Mouse (Mus musculus) kidney, embryonic 16.5 days (tissue): ENCODE measurements around the gene Slc17a4. TPM values are rescaled to one million over a fixed set of nuclear protein-coding genes. Genes with fewer than 3 reads are reported as not detected.

Source experiments
- microRNA-seq: library from miRNA; unstranded; fragments of <30 nt; microRNA quantifications from one replicate; pipeline ENCODE4, GENCODE M21; 2016
- polyA plus RNA-seq: library from polyadenylated mRNA; unstranded; fragments of >200 nt; fragmentation: Nextera tagmentation; extraction: Ambion mirVana; gene quantifications from 2 replicates; pipeline ENCODE4 v1.2.1, GENCODE M21; 2015

Gene Slc17a4
- polyA plus RNA-seq, 1 experiment from 2014 or later, result 4.9 TPM

Small RNA genes within 50 kb of the gene (microRNA-seq; reads per million reads assigned to microRNA genes)
- gene Gm44344, result not detected

Other genes with a start within 250 kb of the Slc17a4 start
- 1.3 and 1.6 TPM in 2 replicates for gene Hist1h2ac, start 231.1 kb downstream of the Slc17a4 start, polyA plus RNA-seq
- 72.4 and 78.3 TPM in 2 replicates for gene Hist1h2bc, start 230.8 kb downstream of the Slc17a4 start, polyA plus RNA-seq
- 0.26 TPM in 1 of 2 replicates, not detected in the other for gene Hist1h1t, start 219.2 kb downstream of the Slc17a4 start, polyA plus RNA-seq
- 4.5 and 5.9 TPM in 2 replicates for gene Hist1h4c, start 216.6 kb downstream of the Slc17a4 start, polyA plus RNA-seq
- 9.3 and 9.4 TPM in 2 replicates for gene Hfe, start 204.2 kb downstream of the Slc17a4 start, polyA plus RNA-seq
- 25.6 and 28.3 TPM in 2 replicates for gene Hist1h1c, start 176.2 kb downstream of the Slc17a4 start, polyA plus RNA-seq
- gene Hist1h3c, start 169.4 kb downstream of the Slc17a4 start, polyA plus RNA-seq, result 6.8 and 9.7 TPM in 2 replicates
- gene Hist1h2bb, start 168.3 kb downstream of the Slc17a4 start, polyA plus RNA-seq, result 2.1 and 2.5 TPM in 2 replicates
- gene Hist1h2ab, start 163.9 kb downstream of the Slc17a4 start, polyA plus RNA-seq, result 33.6 and 37.8 TPM in 2 replicates
- gene Hist1h3b, start 162.7 kb downstream of the Slc17a4 start, polyA plus RNA-seq, result 8.8 and 13.2 TPM in 2 replicates
- gene Hist1h4b, start 158.0 kb downstream of the Slc17a4 start, polyA plus RNA-seq, result 4.6 and 6.0 TPM in 2 replicates
- 0.90 TPM in 1 of 2 replicates, not detected in the other for gene Hist1h4a, start 153.8 kb downstream of the Slc17a4 start, polyA plus RNA-seq
- gene Hist1h3a, start 152.6 kb downstream of the Slc17a4 start, polyA plus RNA-seq, result 6.1 and 7.8 TPM in 2 replicates
- 0.91 and 1.7 TPM in 2 replicates for gene Hist1h1a, start 151.3 kb downstream of the Slc17a4 start, polyA plus RNA-seq
- not detected in 2 replicates for gene Trim38, start 145.1 kb downstream of the Slc17a4 start, polyA plus RNA-seq
- gene Slc17a2, start 108.0 kb downstream of the Slc17a4 start, polyA plus RNA-seq, result 0.39 TPM in 1 of 2 replicates, not detected in the other
- 9.1 and 11.0 TPM in 2 replicates for gene Slc17a3, start 75.6 kb downstream of the Slc17a4 start, polyA plus RNA-seq
- 24.2 and 29.8 TPM in 2 replicates for gene Slc17a1, start 47.3 kb downstream of the Slc17a4 start, polyA plus RNA-seq
- not detected in 2 replicates for gene Hist1h2ba, start 19.1 kb upstream of the Slc17a4 start, polyA plus RNA-seq
- gene Hist1h2aa, start 19.5 kb upstream of the Slc17a4 start, polyA plus RNA-seq, result not detected in 2 replicates
- 0.17 TPM in 1 of 2 replicates, not detected in the other for gene Scgn, start 76.2 kb upstream of the Slc17a4 start, polyA plus RNA-seq